Mouse (Mus musculus) left cerebral cortex, postnatal 14 days (tissue): Measurements from ENCODE around the gene Ntrk3. TPM values are rescaled to one million over a fixed set of nuclear protein-coding genes. Genes with fewer than 3 reads are reported as not detected.

ENCODE experiments used
- DNase-seq, 2 experiments: peaks; one replicate each; pipeline ENCODE4 v3.0.0; 2021 to 2022; ENCODE audit warnings: low spot score in 2 of 2, mixed read lengths in 1 of 2
- intact Hi-C: fragments of 180-260 bp; cut with DNase I; formaldehyde crosslinking; loops from one replicate; pipeline ENCODE4 v1.15.1; 2025
- total RNA-seq, 2 experiments: library from RNA; stranded (reverse); gene quantifications; 2 replicates each; pipeline ENCODE4 v1.2.3; 2021

The Ntrk3 gene
- total RNA-seq, 2 experiments from 2014 or later = 137 TPM

DNA sequence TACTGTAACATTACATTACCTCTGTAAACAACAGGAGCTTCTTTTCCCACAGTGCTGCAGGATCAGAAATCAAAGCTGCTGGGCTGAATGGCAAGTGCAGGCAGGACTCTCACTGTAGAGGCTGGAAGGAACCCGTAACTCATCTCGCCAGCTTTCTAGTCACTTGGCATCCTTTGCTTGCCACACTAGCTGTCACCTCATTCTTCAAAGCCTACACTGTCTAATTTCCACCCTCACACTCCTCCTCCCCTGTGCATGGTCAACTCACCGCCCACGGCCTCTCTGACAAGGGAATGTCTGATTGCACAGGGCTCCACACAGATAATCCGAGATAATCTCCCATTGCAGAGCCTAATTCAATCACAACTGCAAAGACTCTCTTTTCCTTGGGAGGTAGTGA, 327.8 kb downstream of the Ntrk3 start:
- DNase-seq = no peak
- intact Hi-C loops = no loop called here

- no peak for DNase-seq
- intact Hi-C loops = no loop called here
Observed at GRCm38 (mm10) chr7:78406641-78407291, 331.0 kb downstream of the Ntrk3 start.

GRCm38 (mm10) chr7:78404481-78404880, 333.3 kb downstream of the Ntrk3 start:
- intact Hi-C loops = no loop called here
- DNase-seq = peak in 1 of 2 experiments; percentile 44

GRCm38 (mm10) chr7:78402495-78402894, 335.3 kb downstream of the Ntrk3 start:
- intact Hi-C loops = no loop called here
- no peak for DNase-seq

DNA sequence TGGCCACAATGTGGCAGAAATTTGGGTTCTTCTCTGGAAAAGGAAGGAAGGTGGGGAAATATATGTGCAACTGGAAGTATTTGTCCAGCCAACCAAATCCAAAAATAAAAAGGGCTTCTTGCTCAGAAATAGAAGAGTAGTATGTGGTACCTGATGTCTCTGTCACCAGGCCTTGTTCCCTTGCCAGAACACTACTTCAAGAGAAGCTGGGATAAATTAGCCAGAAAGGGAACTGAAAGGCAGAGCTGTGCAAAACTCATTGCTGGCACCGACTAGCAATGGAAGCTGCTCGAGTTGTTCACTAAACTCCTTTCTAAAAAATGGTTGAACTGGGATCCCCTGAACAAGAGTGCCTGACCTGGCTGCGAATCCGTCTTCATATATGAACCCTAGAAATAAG, 337.6 kb downstream of the Ntrk3 start:
- DNase-seq = no peak
- intact Hi-C loops = no loop called here

- intact Hi-C loops = no loop called here
- DNase-seq = no peak
Observed at GRCm38 (mm10) chr7:78398377-78398776, 339.4 kb downstream of the Ntrk3 start.

- intact Hi-C loops = no loop called here
- DNase-seq = peak; percentile 20 to 29
Observed at GRCm38 (mm10) chr7:78397215-78397614, 340.6 kb downstream of the Ntrk3 start.

DNA sequence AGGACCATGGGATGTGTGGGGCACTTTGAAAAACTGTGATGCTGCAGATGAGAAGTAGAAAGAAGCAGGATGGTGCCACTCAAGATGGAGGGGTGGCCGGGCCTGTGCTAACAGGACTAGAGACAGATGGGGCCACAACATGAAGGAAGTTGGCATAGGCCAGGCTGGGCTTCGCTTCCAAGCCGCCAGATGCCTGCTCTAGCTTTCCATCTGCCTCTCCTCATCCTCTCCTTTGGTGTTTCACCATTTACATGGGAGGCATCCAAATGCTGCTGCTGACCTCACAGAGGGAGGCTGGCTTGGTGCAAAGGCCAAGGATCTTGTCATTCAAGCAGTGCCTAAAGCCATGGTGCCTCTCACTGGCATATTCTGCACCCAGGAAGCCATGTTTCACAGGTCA, 347.8 kb downstream of the Ntrk3 start:
- no peak for DNase-seq
- intact Hi-C loops = no loop called here

GRCm38 (mm10) chr7:78388101-78388500, 349.7 kb downstream of the Ntrk3 start:
- peak in 1 of 2 experiments; percentile 20 for DNase-seq
- intact Hi-C loops = no loop called here

DNA sequence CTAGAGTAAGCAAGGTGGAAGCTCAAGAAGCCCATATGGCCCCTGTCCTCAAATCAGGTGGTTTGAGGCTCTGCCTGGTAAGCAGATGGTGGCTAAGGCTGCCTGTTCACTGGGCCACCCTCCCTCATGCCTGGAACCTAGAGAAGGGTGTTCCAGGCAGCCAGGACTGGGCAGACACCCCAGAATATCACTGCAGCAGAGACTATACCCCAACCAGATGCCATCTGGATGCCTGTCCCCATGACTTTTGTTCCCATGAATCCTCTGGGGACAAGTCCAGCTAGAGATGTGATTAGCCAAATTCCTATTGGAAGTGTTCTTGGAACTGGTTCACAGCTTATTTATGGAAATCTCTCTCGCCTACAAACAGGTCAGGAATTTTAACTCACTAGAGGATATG, 351.8 kb downstream of the Ntrk3 start:
- DNase-seq = peak in 1 of 2 experiments; percentile 15
- intact Hi-C loops = no loop called here

DNA sequence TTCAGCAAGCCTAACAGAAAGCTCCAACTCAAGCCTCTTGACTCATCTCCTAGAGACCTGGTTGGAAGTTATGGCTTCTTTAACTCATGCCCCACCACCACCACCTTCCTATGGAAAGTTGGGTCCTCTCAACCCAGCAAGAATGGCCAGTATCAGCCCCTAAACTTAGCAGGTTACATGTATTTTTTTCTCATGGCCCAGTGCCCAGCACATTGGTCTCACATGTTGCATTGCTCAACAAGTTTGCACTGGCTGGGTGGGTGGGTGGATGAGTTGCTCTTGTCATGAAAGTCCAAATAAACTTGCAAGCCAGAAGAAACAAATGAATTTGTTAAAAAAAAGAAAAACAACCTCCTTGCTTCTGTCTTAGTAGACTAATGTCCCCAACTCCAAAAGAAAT, 353.7 kb downstream of the Ntrk3 start:
- intact Hi-C loops = no loop called here
- no peak for DNase-seq

DNA sequence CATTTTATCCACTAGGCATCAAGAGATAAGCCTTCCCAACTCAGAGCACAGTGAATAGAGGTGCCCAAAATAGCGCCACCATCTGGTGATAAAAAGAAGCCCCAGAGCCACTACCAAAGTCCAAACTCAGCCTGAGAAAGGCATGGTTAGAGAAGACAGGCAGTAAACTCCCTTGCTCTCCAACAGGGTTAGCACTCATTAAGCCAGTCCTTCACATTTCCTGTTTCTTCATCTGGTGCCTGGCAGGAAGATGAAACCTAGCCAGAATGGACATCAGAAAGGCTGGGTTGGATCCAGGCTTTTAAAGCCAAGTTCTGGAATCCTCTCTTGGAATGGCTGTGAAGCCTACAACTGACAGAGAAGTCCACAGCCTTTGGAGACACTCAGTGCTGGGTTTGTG, 355.7 kb downstream of the Ntrk3 start:
- intact Hi-C loops = no loop called here
- no peak for DNase-seq

GRCm38 (mm10) chr7:78379784-78380183, 358.0 kb downstream of the Ntrk3 start:
- intact Hi-C loops = no loop called here
- DNase-seq = no peak

- DNase-seq = no peak
- intact Hi-C loops = no loop called here
Observed at GRCm38 (mm10) chr7:78378306-78378705, 359.5 kb downstream of the Ntrk3 start.

DNA sequence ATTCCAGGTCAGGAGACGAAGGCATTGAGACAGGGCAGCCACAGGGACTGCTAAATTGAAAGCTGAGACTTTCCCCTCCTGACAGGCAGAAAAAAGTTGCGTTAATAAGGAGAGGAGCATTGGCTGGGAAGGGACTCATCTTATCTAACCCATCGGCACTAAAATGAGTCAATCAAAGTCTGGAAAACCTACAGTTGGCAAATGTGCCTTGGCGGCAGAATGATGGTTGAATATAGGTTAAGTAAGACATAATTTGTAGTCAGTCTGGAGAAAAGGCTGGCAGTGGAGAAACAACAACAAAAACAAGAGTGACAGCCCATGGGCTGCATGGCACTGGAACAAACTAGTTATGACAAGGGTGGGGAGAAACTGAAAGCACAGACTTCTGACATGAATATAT, 360.9 kb downstream of the Ntrk3 start:
- no peak for DNase-seq
- intact Hi-C loops = no loop called here

DNA sequence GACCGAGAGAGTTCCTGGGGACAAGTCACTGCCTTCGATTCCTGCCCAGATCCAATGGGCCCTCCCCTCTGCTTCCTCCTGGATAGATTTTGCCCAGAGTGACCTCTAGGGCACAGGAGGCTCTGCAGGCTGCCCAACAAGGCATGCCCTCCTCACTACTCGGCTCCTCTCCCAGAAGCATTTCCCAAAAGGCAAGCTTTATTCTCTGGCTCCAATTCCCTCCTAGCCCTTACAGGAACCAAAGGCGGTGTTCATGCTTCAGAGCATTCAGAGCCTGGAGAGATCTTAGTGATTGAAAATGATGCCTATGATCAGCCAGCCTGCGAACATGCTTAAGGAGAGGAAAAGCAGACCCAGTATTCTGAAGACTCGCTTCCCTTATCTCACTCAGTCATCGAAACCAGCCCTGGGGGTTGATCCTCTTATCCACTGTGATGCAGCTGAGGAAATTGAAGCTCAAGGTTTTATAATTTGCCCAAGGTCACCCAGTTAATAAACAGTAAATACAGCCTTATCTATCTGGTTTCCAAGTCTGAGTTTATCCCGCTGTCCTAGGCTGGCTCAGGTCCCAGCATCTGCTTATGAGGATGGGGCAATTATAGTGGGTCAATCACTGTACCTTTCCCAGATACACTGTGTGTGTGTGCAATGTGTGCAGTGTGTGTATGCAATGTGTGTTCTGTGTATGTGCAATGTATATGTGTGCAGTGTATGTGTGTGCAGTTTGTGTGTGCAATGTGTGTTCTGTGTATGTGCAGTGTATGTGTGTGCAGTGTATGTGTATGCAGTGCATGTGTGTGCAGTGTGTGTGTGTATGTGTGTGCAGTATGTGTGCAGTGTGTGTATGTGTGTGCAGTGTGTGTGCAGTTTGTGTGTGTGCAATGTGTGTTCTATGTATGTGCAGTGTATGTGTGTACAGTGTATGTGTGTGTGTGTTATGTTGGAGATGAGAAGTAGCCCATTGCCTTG, 376.2 kb downstream of the Ntrk3 start:
- intact Hi-C loops = no loop called here
- DNase-seq = no peak

DNA sequence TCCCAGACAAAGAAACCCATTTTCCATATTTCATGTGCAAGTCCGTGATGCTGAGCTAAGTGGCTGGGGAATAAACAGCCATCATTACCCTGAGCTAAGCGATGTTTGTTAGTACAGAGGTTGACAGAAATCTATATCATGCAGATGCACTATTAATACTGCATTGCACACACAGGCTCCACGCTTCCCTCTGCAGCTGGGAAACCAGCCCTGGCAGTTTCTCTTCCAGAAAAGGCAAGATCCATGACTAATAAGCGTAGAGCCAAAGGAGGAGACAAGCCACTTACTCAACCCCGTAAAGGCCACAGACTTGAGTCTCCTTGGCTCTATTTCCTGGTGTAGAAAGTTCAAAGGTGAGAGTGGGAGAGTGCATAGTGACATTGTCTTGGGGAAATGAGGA, 390.3 kb downstream of the Ntrk3 start:
- DNase-seq = no peak
- intact Hi-C loops = no loop called here

GRCm38 (mm10) chr7:78333422-78333821, 404.4 kb downstream of the Ntrk3 start:
- DNase-seq = no peak
- intact Hi-C loops = no loop called here

GRCm38 (mm10) chr7:78328301-78328700, 409.5 kb downstream of the Ntrk3 start:
- DNase-seq = peak; percentile 59 to 81
- intact Hi-C loops = no loop called here

GRCm38 (mm10) chr7:78326185-78326584, 411.6 kb downstream of the Ntrk3 start:
- no peak for DNase-seq

DNA sequence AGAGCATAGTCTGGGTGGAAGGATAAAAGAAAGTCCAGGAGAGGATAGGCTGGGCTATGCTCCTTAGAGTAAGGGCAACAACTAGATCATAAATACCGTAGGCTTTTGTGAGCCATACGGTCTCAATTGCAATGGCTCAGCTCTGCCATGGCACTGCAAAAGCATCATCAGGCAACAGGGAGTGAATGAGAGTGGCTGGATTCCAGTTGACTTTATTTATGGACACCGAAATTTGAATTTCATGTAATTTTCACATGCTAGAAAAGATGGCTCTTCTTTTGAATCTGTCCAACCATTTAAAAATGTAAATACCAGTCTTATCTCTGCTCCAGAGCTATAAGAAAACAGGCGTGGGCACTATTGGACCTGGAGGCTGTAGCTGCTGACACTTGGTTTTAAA, 419.2 kb downstream of the Ntrk3 start:
- intact Hi-C loops = no loop called here
- DNase-seq = peak in 1 of 2 experiments; percentile 18

More at GRCm38 (mm10) chr7:78326185-78326584, 411.6 kb downstream of the Ntrk3 start:
- intact Hi-C loops = no loop called here
